Mouse (Mus musculus) megakaryocyte-erythroid progenitor cell, adult 5 weeks (primary cell): ENCODE results near the gene Klhdc10. TPM values are rescaled to one million over a fixed set of nuclear protein-coding genes. Genes with fewer than 3 reads are reported as not detected.

Experiments
- polyA plus RNA-seq: library from polyadenylated mRNA; stranded (reverse); fragments of >175 nt; gene quantifications from 2 replicates; pipeline ENCODE4 v1.2.3, GENCODE M21; 2012

The Klhdc10 gene
- polyA plus RNA-seq: 15.1 and 15.6 TPM in 2 replicates

DNA sequence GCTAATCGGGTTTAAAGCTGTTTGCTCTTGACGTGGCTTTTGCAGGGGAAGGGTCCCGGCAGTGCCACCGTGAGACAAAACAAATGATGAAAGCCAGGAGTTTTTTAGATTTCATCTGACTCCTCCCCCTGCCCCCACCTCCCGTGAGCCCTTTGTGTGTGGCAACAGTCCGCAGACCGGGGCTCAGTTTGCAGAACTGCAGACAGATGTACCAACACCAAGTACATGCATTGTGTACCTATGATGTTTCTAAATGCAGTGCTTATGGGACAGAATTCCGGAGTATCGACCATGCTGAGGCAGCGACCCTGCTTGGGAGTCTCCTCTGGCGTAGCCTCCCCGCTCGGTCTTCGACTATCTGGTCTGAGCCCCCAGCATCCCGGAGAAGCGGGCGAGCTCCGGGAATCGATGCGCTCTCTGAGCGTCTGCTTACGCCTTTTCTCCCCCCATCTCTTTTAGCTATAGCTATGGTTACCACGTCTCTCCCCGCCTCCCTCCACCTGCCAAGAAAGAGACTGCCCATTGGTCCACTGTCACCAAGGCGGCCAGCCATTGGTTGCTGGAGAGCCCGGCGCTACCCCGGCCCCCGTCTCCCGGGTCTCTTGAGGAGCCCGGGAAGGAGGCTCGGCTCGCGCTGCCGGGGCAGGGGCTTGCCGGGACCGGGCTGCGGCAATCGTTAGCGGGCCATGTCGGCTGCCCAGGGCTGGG, at the start of gene Klhdc10:
Klhdc10 (plus strand) TSS at position 561 of the 708 bp plus-strand sequence.

DNA sequence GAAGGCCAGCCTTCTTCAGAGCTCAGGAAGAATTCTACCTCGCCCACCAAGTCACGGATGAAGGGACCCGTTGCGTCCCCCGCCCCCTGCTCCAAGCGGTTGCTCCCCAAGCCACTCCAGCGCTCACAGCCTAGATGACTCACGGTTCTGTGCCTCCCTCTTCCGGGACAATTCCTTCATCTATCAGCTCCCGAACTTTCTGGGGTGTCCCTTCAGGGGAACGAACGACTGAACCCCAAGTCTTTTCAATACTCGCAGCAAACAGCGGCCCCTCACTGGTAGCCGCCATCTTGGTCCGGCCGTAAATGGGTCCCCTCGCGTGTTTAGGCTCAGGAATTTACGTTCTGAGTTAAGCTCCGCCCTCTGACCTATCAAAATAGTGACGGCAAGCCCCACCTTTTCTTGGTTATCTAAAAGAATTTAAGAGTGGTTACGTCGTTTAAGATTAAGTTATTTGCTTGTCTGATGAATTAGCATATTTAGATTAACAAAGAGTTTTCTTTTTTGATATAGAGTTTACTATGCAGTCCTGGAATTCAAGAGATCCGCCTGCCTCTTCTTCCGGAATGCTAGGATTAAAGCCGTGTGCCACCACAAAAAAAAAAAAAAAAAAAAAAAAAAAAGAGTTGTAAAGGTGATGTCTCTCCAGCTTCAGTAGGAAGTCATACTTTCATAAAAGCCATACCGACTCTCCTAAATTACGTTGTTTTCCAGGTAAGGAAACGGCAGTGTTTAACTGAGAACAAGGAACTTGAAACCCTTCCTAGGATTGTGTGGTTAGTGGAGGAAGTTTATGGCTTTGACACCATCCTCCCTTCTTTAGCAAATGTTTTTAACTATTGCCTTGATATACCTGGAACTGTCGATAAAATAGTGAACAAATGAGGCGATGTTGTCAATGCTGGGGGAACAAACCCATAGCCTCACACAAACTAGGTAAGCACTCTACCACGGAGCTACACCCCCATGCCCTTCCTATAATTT, 10.7 kb upstream of the Klhdc10 start, which contains the start of gene Zc3hc1:
Zc3hc1 (minus strand) TSS at position 315 of the 984 bp plus-strand sequence.

Other genes starting within 250 kb of the Klhdc10 start
- 21.8 and 30.2 TPM in 2 replicates for gene Ube2h, start 97.3 kb upstream of the Klhdc10 start, polyA plus RNA-seq
- 69.3 and 81.0 TPM in 2 replicates for gene Zc3hc1, start 10.8 kb upstream of the Klhdc10 start, polyA plus RNA-seq
- gene Tmem209, start 107.9 kb downstream of the Klhdc10 start, polyA plus RNA-seq: 2.4 and 3.0 TPM in 2 replicates
- gene Ssmem1, start 108.0 kb downstream of the Klhdc10 start, polyA plus RNA-seq: not detected in 2 replicates
- gene Cpa2, start 139.7 kb downstream of the Klhdc10 start, polyA plus RNA-seq: 0.04 and 0.05 TPM in 2 replicates
- not detected in 2 replicates for gene Cpa4, start 166.5 kb downstream of the Klhdc10 start, polyA plus RNA-seq
- gene Cpa5, start 209.1 kb downstream of the Klhdc10 start, polyA plus RNA-seq: not detected in 2 replicates
- gene Cpa1, start 237.3 kb downstream of the Klhdc10 start, polyA plus RNA-seq: not detected in 2 replicates